Mouse (Mus musculus) central nervous system, embryonic 14 days (tissue): ENCODE measurements around the gene Cd200r1. TPM values are rescaled to one million over a fixed set of nuclear protein-coding genes. Genes with fewer than 3 reads are reported as not detected.

Experiments used
- polyA plus RNA-seq: library from polyadenylated mRNA; depleted of rRNA; stranded (reverse); fragments of >200 nt; gene quantifications from 2 replicates; pipeline ENCODE4 v1.2.3, GENCODE M21; 2012; rRNA removed

Gene Cd200r1
- polyA plus RNA-seq, result 0.51 and 0.68 TPM in 2 replicates

GRCm38 (mm10) chr16:44765555-44766319 lies at the start of gene Cd200r1:
Gene Cd200r1 (plus strand): TSS chr16:44765736.

DNA sequence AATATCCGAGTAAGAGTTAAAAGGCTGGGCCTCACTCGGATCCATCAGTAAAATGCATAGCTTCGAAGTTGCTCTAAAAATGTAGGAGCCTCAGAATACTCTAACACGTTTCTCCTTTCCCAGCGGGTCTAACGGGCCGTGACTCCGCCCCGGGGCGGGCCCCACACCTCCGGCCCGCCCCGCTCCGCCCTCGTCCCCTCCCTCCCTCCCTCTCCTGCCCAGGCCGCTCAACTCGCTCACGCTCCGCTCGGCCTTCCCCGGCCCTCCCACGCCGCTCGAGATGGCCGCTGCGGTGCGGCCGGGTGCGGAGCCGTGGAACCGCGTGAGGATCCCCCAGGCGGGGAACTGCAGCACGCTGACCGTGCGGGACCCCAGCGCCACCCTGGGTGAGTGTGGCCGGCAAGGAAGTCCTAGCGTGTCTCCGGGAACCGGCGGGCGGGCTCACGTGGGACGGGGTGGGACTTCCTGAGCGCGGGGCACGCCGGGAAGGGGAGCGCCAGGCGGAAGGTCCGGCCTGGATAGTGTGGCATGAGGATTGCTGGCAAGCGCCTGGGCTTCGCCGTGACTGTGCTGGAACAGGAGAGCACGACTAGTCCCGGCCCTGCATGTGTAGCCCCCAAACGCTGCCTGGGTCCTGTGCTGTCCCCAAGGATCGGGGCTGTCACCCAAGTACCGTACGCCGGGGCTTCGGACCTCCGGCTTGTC lies 41.3 kb upstream of the Cd200r1 start, which contains the start of gene Nepro:
TSS of gene Nepro (plus strand) at position 219 of the 705 bp plus-strand sequence.

DNA sequence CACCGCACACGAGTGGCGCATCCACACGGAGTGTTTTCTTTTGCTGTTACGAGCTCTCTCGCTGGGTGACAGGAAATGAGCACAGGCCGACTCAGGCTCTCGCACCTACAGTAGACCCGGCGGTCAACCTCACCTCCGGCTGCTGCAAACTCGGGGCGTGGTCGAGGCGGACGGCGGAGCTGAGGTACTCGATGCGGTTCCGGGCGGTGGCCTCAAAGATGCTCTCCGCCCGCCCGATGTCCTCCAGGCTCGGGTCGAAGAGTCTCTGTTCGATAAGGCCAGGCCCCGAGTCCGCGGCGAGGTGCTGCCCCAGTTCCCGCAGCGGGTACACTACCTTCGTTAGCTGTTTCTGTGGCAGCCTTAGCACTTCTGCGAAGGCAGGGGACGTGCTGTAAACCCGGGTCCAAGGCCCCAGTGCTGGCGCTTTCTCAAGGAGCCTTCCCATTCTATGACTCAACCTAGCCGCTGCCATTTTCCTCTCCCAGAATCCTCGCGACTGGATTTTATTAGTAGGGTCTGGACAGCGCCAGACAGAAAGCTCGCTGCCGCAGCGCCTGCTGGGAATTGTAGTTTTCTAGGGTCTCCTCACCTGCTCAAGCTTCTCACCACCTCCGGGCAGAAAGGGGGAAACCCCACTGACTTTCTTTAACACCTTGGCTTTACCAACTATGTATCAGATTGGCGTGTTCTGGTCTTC lies 19.5 kb upstream of the Cd200r1 start, which contains the start of gene Gtpbp8:
TSS of gene Gtpbp8 (minus strand) at position 498 of the 697 bp plus-strand sequence.

DNA sequence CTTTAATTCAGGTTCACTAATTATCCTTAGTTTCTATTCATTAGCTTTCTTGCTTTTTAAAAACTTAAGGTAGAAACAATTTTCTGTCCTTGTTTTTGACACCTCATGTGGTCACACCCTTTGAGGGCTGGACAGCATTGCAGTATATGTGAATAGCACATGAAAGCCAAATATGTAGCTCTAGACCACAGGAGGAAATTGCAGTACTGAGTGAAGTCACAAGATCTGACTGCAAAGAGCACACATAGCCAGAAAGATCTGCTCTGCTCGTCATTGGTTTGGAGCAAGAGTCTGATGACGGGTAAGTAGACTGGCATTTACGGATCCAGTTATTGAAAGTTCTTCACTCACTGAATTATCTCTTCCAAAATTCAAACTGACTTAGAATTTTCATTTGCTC lies 46.0 kb downstream of the Cd200r1 start, which contains the start of gene Cd200r4:
TSS of gene Cd200r4 (plus strand) at position 190 of the 400 bp plus-strand sequence.

Other genes starting within 250 kb of the Cd200r1 start
- gene Boc, start 206.8 kb upstream of the Cd200r1 start, polyA plus RNA-seq, result 22.9 and 29.9 TPM in 2 replicates
- gene Nepro, start 41.4 kb upstream of the Cd200r1 start, polyA plus RNA-seq, result 6.9 and 7.8 TPM in 2 replicates
- gene Gtpbp8, start 19.4 kb upstream of the Cd200r1 start, polyA plus RNA-seq, result 19.7 and 21.2 TPM in 2 replicates
- gene Cd200r4, start 46.0 kb downstream of the Cd200r1 start, polyA plus RNA-seq, result 0.13 and 0.16 TPM in 2 replicates
- gene Cd200r2, start 101.4 kb downstream of the Cd200r1 start, polyA plus RNA-seq, result 0.04 TPM in 2 replicates
- 0.04 and 0.11 TPM in 2 replicates for gene Cd200r3, start 177.9 kb downstream of the Cd200r1 start, polyA plus RNA-seq